20 mouse cellular contexts compared by ENCODE assay signal in genomic region chr2:143709979-143710378, GRCm38 (mm10).
"Had no signal": no experiment of that assay in that cellular context is flagged by ENCODE, and none has a peak within 500 bp of the region (broad histone marks: within the 10 kb centered on the region; RNA-seq: fewer than 3 reads in every experiment).

No protein-coding gene starts in this region.

- H3K27ac ChIP-seq: gastrocnemius, adult 2 months; heart, embryonic 10.5 days; hindbrain, embryonic 13.5 days; hindbrain, embryonic 15.5 days; hindbrain, postnatal 0 days; intestine, embryonic 15.5 days; layer of hippocampus, adult 2 months; liver, embryonic 13.5 days; liver, embryonic 15.5 days had no signal

- H3K9ac ChIP-seq: heart, embryonic 12.5 days; hindbrain, embryonic 13.5 days; hindbrain, embryonic 15.5 days; intestine, embryonic 15.5 days; liver, embryonic 13.5 days; liver, embryonic 15.5 days; liver, postnatal 0 days had no signal

- H3K4me3 ChIP-seq: gastrocnemius, adult 2 months; heart, embryonic 10.5 days; heart, embryonic 12.5 days; hindbrain, embryonic 13.5 days; hindbrain, embryonic 15.5 days; intestine, embryonic 15.5 days; layer of hippocampus, adult 2 months; liver, embryonic 13.5 days; liver, embryonic 15.5 days had no signal

- DNase-seq: gastrocnemius, adult 2 months; gastrocnemius, postnatal 10 days; gastrocnemius, postnatal 25 days; heart, postnatal 14 days; heart, postnatal 36 days; kidney, adult 18-20 months; kidney, postnatal 10 days; liver; liver, embryonic 13.5 days; liver, postnatal 0 days had no signal

- H3K4me2 ChIP-seq: heart, embryonic 12.5 days; hindbrain, embryonic 13.5 days; hindbrain, embryonic 15.5 days; intestine, embryonic 15.5 days; liver, embryonic 11.5 days; liver, embryonic 13.5 days; liver, embryonic 15.5 days had no signal

- H3K4me1 ChIP-seq: heart, embryonic 10.5 days; heart, embryonic 12.5 days; hindbrain, embryonic 15.5 days; intestine, embryonic 15.5 days; liver, embryonic 13.5 days; liver, embryonic 15.5 days had no signal

- ATAC-seq: hindbrain, postnatal 0 days; intestine, embryonic 15.5 days; intestine, postnatal 0 days; liver, postnatal 0 days had no signal

- H3K27me3 ChIP-seq: heart, embryonic 12.5 days; hindbrain, embryonic 13.5 days; hindbrain, embryonic 15.5 days; intestine, embryonic 15.5 days; liver, embryonic 13.5 days; liver, embryonic 15.5 days had no signal

- H3K36me3 ChIP-seq: heart, embryonic 10.5 days; heart, embryonic 12.5 days; hindbrain, embryonic 13.5 days; hindbrain, embryonic 15.5 days; intestine, embryonic 15.5 days; liver, embryonic 13.5 days; liver, embryonic 15.5 days had no signal

- H3K9me3 ChIP-seq: heart, embryonic 10.5 days; heart, embryonic 12.5 days; hindbrain, embryonic 13.5 days; hindbrain, embryonic 15.5 days; intestine, embryonic 15.5 days; liver, embryonic 13.5 days; liver, embryonic 15.5 days had no signal
